Mouse (Mus musculus) left cerebral cortex, adult 2 months (tissue): ENCODE results near the gene S1pr4. TPM values are rescaled to one million over a fixed set of nuclear protein-coding genes. Genes with fewer than 3 reads are reported as not detected.

Experiments
- DNase-seq, 2 experiments: peaks; one replicate each; pipeline ENCODE4 v3.0.0; 2021 to 2022; ENCODE audit warnings: low spot score in 2 of 2, mixed read lengths in 1 of 2; ENCODE audit errors: extremely low spot score in 1 of 2
- H3K27ac ChIP-seq: fragments of 200-600 bp; 2 replicates; pipeline ENCODE4 v1.8.1; 2022
- H3K4me3 ChIP-seq: fragments of 200-600 bp; 2 replicates; pipeline ENCODE4 v1.8.1; 2022
- CTCF ChIP-seq: fragments of 200-600 bp; IDR thresholded peaks from 2 replicates; pipeline ENCODE4 v1.8.1; 2022; ENCODE audit warnings: antibody characterized with exemption, mild to moderate bottlenecking, moderate library complexity
- intact Hi-C: fragments of 180-260 bp; cut with DNase I; formaldehyde crosslinking; loops from one replicate; pipeline ENCODE4 v1.15.1; 2025
- microRNA-seq, 2 experiments: library from miRNA; unstranded; fragments of <30 nt; microRNA quantifications; one replicate each; pipeline ENCODE4 v1.2.0; 2021
- total RNA-seq, 2 experiments: library from RNA; stranded (reverse); gene quantifications; 2 replicates each; pipeline ENCODE4 v1.2.3; 2021

Gene S1pr4
- total RNA-seq, 2 experiments from 2014 or later, result 0.56 to 0.70 TPM

- Histone ChIP-seq H3K4me3 (no peak overlapping the region), H3K27ac (no peak overlapping the region)
- peak; percentile 78 to 87 for DNase-seq
- intact Hi-C loops, result loop anchor here (1.0 to 5.0 kb wide), 4 partner anchors 55 to 253 kb away; partner anchors contain the start of gene Gm48552
- peak; percentile 98 for TF ChIP-seq CTCF
Measured at GRCm38 (mm10) chr10:81450140-81450539, 49.8 kb downstream of the S1pr4 start.

Small RNA genes within 50 kb of the gene (microRNA-seq; reads per million reads assigned to microRNA genes)
- 0 reads per million in 2 experiments for gene Gm25595

Other genes with a start within 250 kb of the S1pr4 start
- gene Matk, start 247.2 kb downstream of the S1pr4 start, total RNA-seq, result 100 to 1,000 TPM; 212 to 221 TPM
- gene Mrpl54, start 233.2 kb downstream of the S1pr4 start, total RNA-seq, result 10 to 100 TPM; 41.3 to 42.8 TPM
- gene Apba3, start 233.2 kb downstream of the S1pr4 start, total RNA-seq, result 10 to 100 TPM; 35.8 to 38.6 TPM
- gene Tjp3, start 208.6 kb downstream of the S1pr4 start, total RNA-seq, result under 1 TPM; 0.26 to 0.45 TPM
- gene Pip5k1c, start 207.2 kb downstream of the S1pr4 start, total RNA-seq, result 100 to 1,000 TPM; 431 TPM
- 10 to 100 TPM; 31.3 to 31.8 TPM for gene Cactin, start 179.0 kb downstream of the S1pr4 start, total RNA-seq
- under 1 TPM; 0.70 to 0.82 TPM for gene Tbxa2r, start 171.4 kb downstream of the S1pr4 start, total RNA-seq
- 1 to 10 TPM; 1.7 to 2.1 TPM for gene Gipc3, start 156.9 kb downstream of the S1pr4 start, total RNA-seq
- 10 to 100 TPM; 27.3 to 29.5 TPM for gene Hmg20b, start 149.7 kb downstream of the S1pr4 start, total RNA-seq
- 10 to 100 TPM; 38.2 to 40.2 TPM for gene Mfsd12, start 142.6 kb downstream of the S1pr4 start, total RNA-seq
- 1 to 10 TPM in 1 of 2 experiments, under 1 TPM in 1; 1.00 to 1.3 TPM for gene 4930404N11Rik, start 134.3 kb downstream of the S1pr4 start, total RNA-seq
- gene Fzr1, start 121.6 kb downstream of the S1pr4 start, total RNA-seq, result 10 to 100 TPM; 69.1 to 70.6 TPM
- 10 to 100 TPM; 87.1 to 95.1 TPM for gene Dohh, start 115.7 kb downstream of the S1pr4 start, total RNA-seq
- 1 to 10 TPM; 2.0 to 3.4 TPM for gene Gm48551, start 115.7 kb downstream of the S1pr4 start, total RNA-seq
- 1 to 10 TPM; 5.1 to 7.1 TPM for gene Gm48552, start 111.1 kb downstream of the S1pr4 start, total RNA-seq
- 1 to 10 TPM; 1.3 to 1.4 TPM for gene Smim24, start 107.1 kb downstream of the S1pr4 start, total RNA-seq
- gene Nfic, start 44.5 kb downstream of the S1pr4 start, total RNA-seq, result 10 to 100 TPM; 93.4 to 94.9 TPM
- 100 to 1,000 TPM; 284 to 288 TPM for gene Celf5, start 17.4 kb downstream of the S1pr4 start, total RNA-seq
- gene Ncln, start 3.7 kb downstream of the S1pr4 start, total RNA-seq, result 10 to 100 TPM; 78.3 to 80.8 TPM
- 1 to 10 TPM; 1.3 to 2.8 TPM for gene Gna15, start 24.1 kb upstream of the S1pr4 start, total RNA-seq
- 100 to 1,000 TPM; 106 to 110 TPM for gene Gna11, start 45.1 kb upstream of the S1pr4 start, total RNA-seq
- 100 to 1,000 TPM; 637 to 727 TPM for gene Aes, start 59.4 kb upstream of the S1pr4 start, total RNA-seq
- gene Tle2, start 74.4 kb upstream of the S1pr4 start, total RNA-seq, result 10 to 100 TPM; 36.2 to 40.7 TPM
- gene Tle6, start 100.9 kb upstream of the S1pr4 start, total RNA-seq, result 10 to 100 TPM; 10.3 to 12.9 TPM
- gene BC025920, start 106.1 kb upstream of the S1pr4 start, total RNA-seq, result 1 to 10 TPM; 2.6 to 2.9 TPM
- gene Sirt6, start 127.7 kb upstream of the S1pr4 start, total RNA-seq, result 10 to 100 TPM; 26.8 to 28.6 TPM
- gene Ankrd24, start 128.4 kb upstream of the S1pr4 start, total RNA-seq, result 10 to 100 TPM; 46.4 to 47.3 TPM
- gene Gm10778, start 148.9 kb upstream of the S1pr4 start, total RNA-seq, result 1 to 10 TPM; 4.3 to 5.0 TPM
- gene Zfp433, start 204.7 kb upstream of the S1pr4 start, total RNA-seq, result 10 to 100 TPM in 1 of 2 experiments, 1 to 10 TPM in 1; 8.7 to 10.5 TPM